Mouse (Mus musculus): ENCODE results near the gene Rgl1. TPM values are rescaled to one million over a fixed set of nuclear protein-coding genes. Genes with fewer than 3 reads are reported as not detected.

Rgl1 gene
- total and polyA plus RNA-seq, 2 experiments = 4.2 to 10.2 TPM

DNA sequence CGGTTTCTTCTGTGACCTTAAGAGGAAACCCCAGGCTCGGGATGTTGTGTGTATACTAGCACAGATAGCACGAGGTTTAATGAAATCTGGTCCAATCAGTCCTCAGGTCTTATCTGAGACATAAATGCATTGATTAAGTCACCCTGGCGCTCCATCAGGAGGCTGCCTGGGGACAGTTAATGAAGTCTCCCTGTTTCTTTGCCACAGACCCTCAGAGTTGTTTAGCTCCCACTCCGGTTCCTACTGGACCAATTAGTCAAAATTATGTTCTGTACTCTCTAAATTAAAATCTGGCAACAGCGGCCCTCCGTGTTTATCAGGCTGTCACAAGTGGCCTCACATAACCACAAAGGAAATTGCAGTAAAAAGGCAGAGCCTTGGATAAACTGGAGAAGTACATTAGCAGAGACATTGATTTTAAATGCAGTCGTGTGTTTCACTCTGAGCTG lies 78.4 kb downstream of the Rgl1 start:
- Histone ChIP-seq H3K27ac (replicated peaks; ENCODE audit: insufficient read depth, low read depth, low read length) (peak overlapping the region; percentile 76), H3K27me3 (ENCODE audit: control insufficient read depth, insufficient read depth, low read length) (no peaks in the 10 kb centered on the region), H3K9ac (ENCODE audit: low read depth, low read length) (no peak overlapping the region), H3K36me3 (ENCODE audit: control insufficient read depth, insufficient read depth, low read length) (no peaks in the 10 kb centered on the region), H3K4me1 (ENCODE audit: control insufficient read depth, insufficient read depth, low read length) (no peaks in the 10 kb centered on the region), H3K79me2 (ENCODE audit: control insufficient read depth, insufficient read depth, low read length) (no peaks in the 10 kb centered on the region), H3K4me3 (ENCODE audit: insufficient read depth, low read depth, low read length) (no peak overlapping the region)
- peak; percentile 41 for DNase-seq (ENCODE audit: extremely low read depth, low read depth, low spot score)
- TF ChIP-seq POLR2A (IDR thresholded peaks at IDR 0.05; ENCODE audit: extremely low read depth, insufficient read depth, low read length) (no peak), CTCF (IDR thresholded peaks at IDR 0.05; ENCODE audit: low read depth, low read length) (no peak)
- WGBS = 56% methylated on average over 8 of the region's 8 CpGs

DNA sequence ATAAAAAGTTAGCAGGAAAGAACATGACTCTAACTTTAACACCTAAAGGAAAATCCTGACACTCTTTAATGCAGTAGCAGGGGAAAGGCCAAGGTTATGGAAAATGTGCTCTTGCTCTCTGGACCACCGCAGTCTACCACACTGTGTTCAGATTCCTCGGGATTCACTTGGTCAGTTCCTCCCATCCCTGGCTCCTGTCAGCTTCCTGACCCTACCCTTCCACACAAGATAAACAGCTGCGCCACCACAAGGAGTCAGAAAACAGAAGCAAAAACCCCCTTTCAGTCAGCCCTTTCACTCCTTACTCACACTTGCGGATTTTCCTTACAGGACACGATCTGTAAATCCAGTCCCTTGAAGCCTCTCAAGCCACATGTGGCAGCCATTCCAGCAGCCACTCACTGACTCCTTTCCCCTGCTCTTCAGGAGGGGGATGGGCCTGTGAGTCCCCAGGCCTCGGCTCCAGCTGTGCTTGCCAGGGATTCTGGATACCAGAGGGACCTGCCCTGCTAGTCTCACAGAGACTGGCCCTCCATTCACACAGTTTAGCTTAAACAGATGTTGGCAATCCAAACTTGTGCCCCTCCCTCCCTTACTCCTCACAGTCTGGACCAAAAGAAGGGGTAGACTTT lies 78.9 kb downstream of the Rgl1 start:
- Histone ChIP-seq H3K4me3 (ENCODE audit: insufficient read depth, low read depth, low read length) (peak overlapping the region; percentile 15; the same call in 1 of the 2 replicates), H3K9ac (ENCODE audit: low read depth, low read length) (peak overlapping the region; percentile 31; the same call in 1 of the 2 replicates), H3K27me3 (ENCODE audit: control insufficient read depth, insufficient read depth, low read length) (no peaks in the 10 kb centered on the region), H3K36me3 (ENCODE audit: control insufficient read depth, insufficient read depth, low read length) (no peaks in the 10 kb centered on the region), H3K27ac (replicated peaks; ENCODE audit: insufficient read depth, low read depth, low read length) (peak overlapping the region; percentile 76), H3K79me2 (ENCODE audit: control insufficient read depth, insufficient read depth, low read length) (no peaks in the 10 kb centered on the region), H3K4me1 (ENCODE audit: control insufficient read depth, insufficient read depth, low read length) (peaks cover 2% of the 10 kb centered on the region; the same call in 1 of the 2 replicates)
- no peak for TF ChIP-seq CTCF (IDR thresholded peaks at IDR 0.05; ENCODE audit: low read depth, low read length)
- TF ChIP-seq POLR2A (IDR thresholded peaks at IDR 0.05; ENCODE audit: extremely low read depth, insufficient read depth, low read length) = no peak
- 54% methylated on average over 6 of the region's 6 CpGs for WGBS
- no peak for DNase-seq (ENCODE audit: extremely low read depth, low read depth, low spot score)

DNA sequence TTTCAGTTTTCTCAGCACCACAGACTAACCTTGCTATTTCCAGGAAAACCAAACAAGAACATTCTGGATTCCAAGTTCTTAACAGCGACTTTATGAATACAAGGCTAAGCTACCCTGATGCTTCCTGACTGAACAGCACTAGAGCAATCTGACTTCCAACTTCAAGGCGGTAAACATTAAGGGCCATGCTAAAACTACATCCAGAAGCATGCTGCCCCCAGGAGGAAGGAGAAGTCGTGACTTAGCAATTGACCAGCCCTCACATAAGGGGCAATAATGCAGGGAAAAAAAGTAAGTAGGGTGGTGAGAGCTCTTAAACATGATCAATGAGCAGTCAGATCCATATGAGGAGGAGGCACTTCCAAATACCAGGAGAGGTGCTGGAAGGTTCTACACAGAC lies 80.6 kb downstream of the Rgl1 start:
- peaks cover 7% of the 10 kb centered on the region; the same call in 1 of the 2 replicates for H3K4me1 ChIP-seq (ENCODE audit: control insufficient read depth, insufficient read depth, low read length)
- H3K9ac ChIP-seq (ENCODE audit: low read depth, low read length) = no peak overlapping the region
- H3K79me2 ChIP-seq (ENCODE audit: control insufficient read depth, insufficient read depth, low read length) = no peaks in the 10 kb centered on the region
- H3K27ac ChIP-seq (replicated peaks; ENCODE audit: insufficient read depth, low read depth, low read length) = no peak overlapping the region
- TF ChIP-seq CTCF (IDR thresholded peaks at IDR 0.05; ENCODE audit: low read depth, low read length) (no peak), POLR2A (IDR thresholded peaks at IDR 0.05; ENCODE audit: extremely low read depth, insufficient read depth, low read length) (no peak)
- no peak for DNase-seq (ENCODE audit: extremely low read depth, low read depth, low spot score)
- H3K36me3 ChIP-seq (ENCODE audit: control insufficient read depth, insufficient read depth, low read length) = no peaks in the 10 kb centered on the region
- no peak overlapping the region for H3K4me3 ChIP-seq (ENCODE audit: insufficient read depth, low read depth, low read length)
- H3K27me3 ChIP-seq (ENCODE audit: control insufficient read depth, insufficient read depth, low read length) = no peaks in the 10 kb centered on the region
- WGBS = 66% methylated on average over 3 of the region's 3 CpGs

DNA sequence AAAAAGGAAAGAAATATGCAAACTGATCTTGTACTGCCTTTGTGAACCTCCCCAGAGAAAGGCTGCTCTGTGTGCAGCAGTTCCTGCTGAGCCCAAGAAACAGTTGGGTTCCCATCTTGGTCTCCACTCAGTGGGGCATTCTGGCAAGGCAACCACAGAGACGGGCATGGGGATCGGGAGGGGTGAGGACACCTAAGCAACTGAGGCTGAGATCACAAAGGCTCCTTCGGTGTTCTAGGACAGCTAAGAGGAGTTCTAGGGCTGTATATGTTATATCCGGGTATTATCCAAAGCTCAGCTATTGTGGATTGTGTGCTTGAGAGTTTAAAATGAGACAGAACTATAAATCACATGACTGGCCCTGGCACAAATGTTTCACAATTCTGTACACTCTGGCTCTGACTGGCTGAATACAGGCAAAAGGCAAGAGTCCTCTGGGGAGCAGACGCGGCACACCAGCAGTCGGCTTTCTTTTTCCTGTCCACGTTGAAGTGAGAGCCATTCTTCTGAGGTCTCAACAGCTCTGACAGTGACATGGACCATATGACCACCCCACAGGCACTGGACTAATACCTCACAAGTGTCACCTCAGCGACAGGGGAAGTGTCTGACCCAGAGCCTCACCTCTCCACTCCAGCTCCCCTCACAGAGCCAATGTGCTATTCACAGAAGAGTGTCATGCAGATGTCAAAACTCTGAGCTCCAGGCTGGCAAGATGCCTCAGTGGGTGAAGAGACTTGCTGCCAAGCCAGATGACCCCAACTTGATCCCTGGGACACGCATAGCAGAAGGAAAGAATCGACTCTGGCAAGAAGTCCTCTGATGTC lies 83.6 kb downstream of the Rgl1 start:
- Histone ChIP-seq H3K36me3 (ENCODE audit: control insufficient read depth, insufficient read depth, low read length) (no peaks in the 10 kb centered on the region), H3K27ac (replicated peaks; ENCODE audit: insufficient read depth, low read depth, low read length) (peak overlapping the region; percentile 21; the same call in 1 of the 2 replicates), H3K4me3 (ENCODE audit: insufficient read depth, low read depth, low read length) (no peak overlapping the region), H3K4me1 (ENCODE audit: control insufficient read depth, insufficient read depth, low read length) (peaks cover 7% of the 10 kb centered on the region; the same call in 1 of the 2 replicates), H3K27me3 (ENCODE audit: control insufficient read depth, insufficient read depth, low read length) (no peaks in the 10 kb centered on the region), H3K79me2 (ENCODE audit: control insufficient read depth, insufficient read depth, low read length) (no peaks in the 10 kb centered on the region), H3K9ac (ENCODE audit: low read depth, low read length) (no peak overlapping the region)
- WGBS = 39% methylated on average over 11 of the region's 11 CpGs
- TF ChIP-seq CTCF (IDR thresholded peaks at IDR 0.05; ENCODE audit: low read depth, low read length) = no peak
- no peak for TF ChIP-seq POLR2A (IDR thresholded peaks at IDR 0.05; ENCODE audit: extremely low read depth, insufficient read depth, low read length)
- DNase-seq (ENCODE audit: extremely low read depth, low read depth, low spot score) = peak; percentile 72

DNA sequence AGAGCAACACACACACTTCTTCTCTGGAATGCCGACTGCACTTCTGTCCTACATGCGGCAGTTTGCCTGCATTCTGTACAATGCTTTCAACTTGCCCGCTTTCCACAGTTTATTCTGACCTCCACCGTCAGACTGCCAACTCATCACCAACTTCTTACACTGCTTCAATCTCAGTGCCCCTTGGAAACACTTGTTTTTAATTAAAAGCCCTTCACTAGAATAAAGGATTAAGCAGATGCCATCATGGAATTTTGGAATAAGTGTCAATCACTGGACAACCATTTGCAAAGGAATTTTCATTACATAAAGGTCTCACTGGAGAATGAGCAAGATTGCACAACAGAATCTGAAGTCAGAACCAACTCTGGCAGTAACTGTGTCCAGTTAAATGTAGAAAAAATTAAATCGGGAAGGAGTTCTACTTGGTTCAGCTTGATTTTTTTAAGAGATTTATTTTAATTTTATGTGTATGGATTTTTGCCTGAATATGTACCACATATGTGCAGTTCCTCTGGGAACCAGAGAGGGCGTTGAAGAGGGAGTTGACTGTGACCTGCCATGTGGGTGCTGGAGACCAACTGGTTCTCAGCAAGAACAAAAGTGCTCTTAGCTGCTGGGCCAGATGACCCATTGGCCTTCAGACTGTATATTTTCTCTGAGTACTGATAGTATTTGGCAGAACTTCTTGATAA lies 84.3 kb downstream of the Rgl1 start:
- H3K36me3 ChIP-seq (ENCODE audit: control insufficient read depth, insufficient read depth, low read length) = no peaks in the 10 kb centered on the region
- H3K9ac ChIP-seq (ENCODE audit: low read depth, low read length) = no peak overlapping the region
- no peak overlapping the region for H3K4me3 ChIP-seq (ENCODE audit: insufficient read depth, low read depth, low read length)
- DNase-seq (ENCODE audit: extremely low read depth, low read depth, low spot score) = no peak
- no peaks in the 10 kb centered on the region for H3K79me2 ChIP-seq (ENCODE audit: control insufficient read depth, insufficient read depth, low read length)
- 83% methylated on average over 6 of the region's 6 CpGs for WGBS
- peaks cover 7% of the 10 kb centered on the region; the same call in 1 of the 2 replicates for H3K4me1 ChIP-seq (ENCODE audit: control insufficient read depth, insufficient read depth, low read length)
- H3K27me3 ChIP-seq (ENCODE audit: control insufficient read depth, insufficient read depth, low read length) = no peaks in the 10 kb centered on the region
- H3K27ac ChIP-seq (replicated peaks; ENCODE audit: insufficient read depth, low read depth, low read length) = no peak overlapping the region; the same call in none of the 2 replicates
- TF ChIP-seq CTCF (IDR thresholded peaks at IDR 0.05; ENCODE audit: low read depth, low read length) (peak; percentile 24; the same call in 1 of the 2 replicates), POLR2A (IDR thresholded peaks at IDR 0.05; ENCODE audit: extremely low read depth, insufficient read depth, low read length) (no peak)

Data from liver, adult 2 months (tissue).